Mouse (Mus musculus) cortical plate, adult 2 months (tissue): ENCODE measurements at regions not wholly inside any gene's neighbourhood (a gene's known extent, or its start where the extent isn't known, plus 50 kb on each side); places are given as distances from the start of the nearest gene placed in this dataset.

ENCODE experiments used
- CTCF ChIP-seq: fragments of 200-500 bp; IDR thresholded peaks from 2 replicates; pipeline ENCODE4 v1.5.1; 2011; ENCODE audit warnings: mild to moderate bottlenecking, control low read depth, low read length; ENCODE audit not compliant: insufficient read depth; ENCODE audit errors: extremely low read depth
- POLR2A ChIP-seq: fragments of 200-500 bp; IDR thresholded peaks from 2 replicates; pipeline ENCODE4 v1.6.1; 2011; ENCODE audit warnings: mild to moderate bottlenecking, low read length, control low read depth; ENCODE audit not compliant: insufficient read depth; ENCODE audit errors: extremely low read depth

DNA sequence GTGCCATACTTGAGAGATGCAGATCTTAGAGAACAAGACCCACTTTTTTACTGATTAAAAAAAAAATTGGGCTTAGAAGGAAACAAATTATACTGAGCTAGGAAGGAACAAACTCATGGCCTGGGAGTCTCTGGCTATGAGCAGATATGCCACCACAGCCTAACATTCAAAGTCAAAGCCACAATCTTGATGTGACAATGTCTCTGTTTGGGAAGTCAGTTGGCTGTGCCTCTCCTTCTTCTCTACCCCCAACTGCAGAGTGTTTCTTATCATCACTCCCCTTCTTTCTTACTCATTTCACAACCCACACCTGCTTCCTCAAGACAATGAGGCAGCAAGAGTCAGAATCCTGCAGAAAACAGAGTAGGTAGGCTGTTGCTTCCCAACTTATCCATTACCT lies 613.3 kb upstream of the Arid1b start:
- TF ChIP-seq CTCF (no peak), POLR2A (no peak)
